Mouse (Mus musculus): ENCODE data around the gene Scd2. TPM values are rescaled to one million over a fixed set of nuclear protein-coding genes. Genes with fewer than 3 reads are reported as not detected.

The Scd2 gene
- total and polyA plus RNA-seq, 3 experiments: 47.4 to 593 (median 392) TPM

DNA sequence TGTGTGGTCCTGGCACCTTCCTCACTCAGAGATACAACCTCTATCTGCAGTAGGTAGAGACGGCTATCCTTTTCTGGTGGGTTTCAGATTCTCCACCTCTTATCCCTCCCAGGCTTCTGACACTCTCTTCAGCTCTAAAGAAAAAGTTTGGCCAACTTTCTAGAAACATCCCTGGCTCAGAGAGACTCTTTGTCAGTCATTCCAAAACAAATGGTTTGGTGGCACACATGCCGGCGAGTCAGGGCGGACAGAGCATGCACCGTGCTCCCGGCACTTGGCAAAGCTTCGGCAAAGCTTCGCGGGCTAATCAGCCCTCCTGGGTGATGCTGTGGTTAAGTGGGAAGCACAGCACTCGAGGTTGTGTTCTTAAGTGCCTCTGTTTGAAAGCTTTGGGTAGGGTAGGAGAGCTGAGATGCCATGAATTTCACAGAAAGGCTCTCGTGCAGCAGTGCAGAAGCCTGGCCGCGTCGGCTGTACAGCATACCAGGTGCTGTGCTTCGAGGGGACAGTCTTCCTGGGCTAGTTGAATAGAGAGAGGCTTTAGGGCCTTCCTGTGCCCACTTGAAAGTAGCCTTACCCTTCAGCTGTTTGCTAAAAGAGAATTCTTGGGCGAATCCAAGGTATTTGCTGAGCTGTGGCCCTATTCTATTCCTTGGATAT is 11.5 kb downstream of the Scd2 start:
- Histone ChIP-seq H3K4me1 (ENCODE audit: control insufficient read depth in 1 of 2, insufficient read depth in 2 of 2, low read length in 2 of 2) (peaks cover 4 to 20% of the 10 kb centered on the region in 2 experiments), H3K79me2 (ENCODE audit: control insufficient read depth, insufficient read depth, low read length, poor library complexity) (peaks cover 5% of the 10 kb centered on the region; the same call in 1 of the 2 replicates), H3K9me3 (replicated peaks; ENCODE audit: insufficient read depth, low read length) (no peaks in the 10 kb centered on the region), H3K4me3 (ENCODE audit: control insufficient read depth in 1 of 2, insufficient read depth in 1 of 2, low read depth in 2 of 2, low read length in 2 of 2) (no peak overlapping the region), H3K27me3 (ENCODE audit: control insufficient read depth in 1 of 2, insufficient read depth in 2 of 2, low read length in 2 of 2) (no peaks in the 10 kb centered on the region), H3K27ac (ENCODE audit: control insufficient read depth, low read depth, low read length) (no peak overlapping the region), H3K36me3 (ENCODE audit: control insufficient read depth in 1 of 2, insufficient read depth in 2 of 2, low read length in 2 of 2) (peaks cover 17 to 53% of the 10 kb centered on the region in 2 experiments), H3K9ac (ENCODE audit: control insufficient read depth, low read depth, low read length, poor library complexity, severe bottlenecking) (no peak overlapping the region)
- TF ChIP-seq CHD2 (IDR thresholded peaks at IDR 0.05; ENCODE audit: low read length) (no peak), MYB (IDR thresholded peaks at IDR 0.05; ENCODE audit: low read depth, low read length) (no peak), ZMIZ1 (IDR thresholded peaks at IDR 0.05; ENCODE audit: low read depth, low read length) (peak; percentile 67; the same call in 1 of the 2 replicates)
- DNase-seq (ENCODE audit: low read depth, low spot score): peak; percentile 43

DNA sequence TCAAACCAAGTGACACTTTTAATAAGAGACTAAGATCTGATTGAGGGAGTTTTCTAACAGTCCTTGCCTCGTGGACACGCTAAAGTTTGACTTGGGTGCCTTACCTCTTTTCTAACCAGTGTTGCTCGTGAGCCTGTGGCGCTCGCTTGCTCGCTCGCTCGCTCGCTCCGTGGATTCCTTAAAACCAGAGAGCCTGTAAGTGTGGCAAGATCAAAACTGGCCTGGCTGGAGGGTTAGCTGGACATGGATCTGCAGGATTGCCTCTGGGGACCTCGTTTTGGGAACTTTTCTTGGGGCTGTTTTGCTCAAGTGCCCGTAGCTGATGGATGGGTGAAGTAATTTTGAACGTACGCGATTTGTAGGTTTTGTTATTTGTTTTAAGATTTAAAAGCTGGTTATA is 12.2 kb downstream of the Scd2 start:
- peak; percentile 37 for DNase-seq (ENCODE audit: low read depth, low spot score)
- Histone ChIP-seq H3K36me3 (ENCODE audit: control insufficient read depth in 1 of 2, insufficient read depth in 2 of 2, low read length in 2 of 2) (peaks cover 16 to 48% of the 10 kb centered on the region in 2 experiments), H3K27me3 (ENCODE audit: control insufficient read depth in 1 of 2, insufficient read depth in 2 of 2, low read length in 2 of 2) (no peaks in the 10 kb centered on the region), H3K9ac (ENCODE audit: control insufficient read depth, low read depth, low read length, poor library complexity, severe bottlenecking) (no peak overlapping the region), H3K79me2 (ENCODE audit: control insufficient read depth, insufficient read depth, low read length, poor library complexity) (peaks cover 5% of the 10 kb centered on the region; the same call in 1 of the 2 replicates), H3K27ac (ENCODE audit: control insufficient read depth, low read depth, low read length) (no peak overlapping the region), H3K4me3 (ENCODE audit: control insufficient read depth in 1 of 2, insufficient read depth in 1 of 2, low read depth in 2 of 2, low read length in 2 of 2) (no peak overlapping the region), H3K4me1 (ENCODE audit: control insufficient read depth in 1 of 2, insufficient read depth in 2 of 2, low read length in 2 of 2) (peaks cover 4 to 13% of the 10 kb centered on the region in 2 experiments), H3K9me3 (replicated peaks; ENCODE audit: insufficient read depth, low read length) (no peaks in the 10 kb centered on the region)
- TF ChIP-seq NELFE (IDR thresholded peaks at IDR 0.05; ENCODE audit: low read depth, low read length) (no peak), ZMIZ1 (IDR thresholded peaks at IDR 0.05; ENCODE audit: low read depth, low read length) (0 out of 2 replicates have a peak, but pooled peaks have one; percentile 42)

DNA sequence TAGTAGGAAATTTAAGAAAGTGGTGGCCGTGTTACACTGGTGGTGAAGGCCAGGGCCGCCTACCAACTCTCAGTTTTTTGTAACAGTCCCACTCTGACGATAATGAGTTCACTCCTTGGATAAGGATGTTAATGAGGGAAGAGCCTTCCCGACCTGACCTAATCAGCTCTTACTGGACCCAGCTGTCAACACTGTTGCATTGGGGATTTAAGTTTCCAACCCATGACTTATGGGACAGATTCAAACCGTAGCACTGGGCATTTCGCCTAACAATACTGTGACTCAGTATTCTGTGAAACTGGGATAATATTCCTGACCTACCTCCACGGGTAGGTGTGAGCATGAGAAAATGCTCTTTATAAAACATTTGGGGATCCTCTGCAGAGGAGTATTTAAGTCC is 12.7 kb downstream of the Scd2 start:
- Histone ChIP-seq H3K4me1 (ENCODE audit: control insufficient read depth in 1 of 2, insufficient read depth in 2 of 2, low read length in 2 of 2) (peaks cover 4 to 13% of the 10 kb centered on the region in 2 experiments), H3K9ac (ENCODE audit: control insufficient read depth, low read depth, low read length, poor library complexity, severe bottlenecking) (no peak overlapping the region), H3K79me2 (ENCODE audit: control insufficient read depth, insufficient read depth, low read length, poor library complexity) (peaks cover 5% of the 10 kb centered on the region; the same call in 1 of the 2 replicates), H3K9me3 (replicated peaks; ENCODE audit: insufficient read depth, low read length) (no peaks in the 10 kb centered on the region), H3K27me3 (ENCODE audit: control insufficient read depth in 1 of 2, insufficient read depth in 2 of 2, low read length in 2 of 2) (no peaks in the 10 kb centered on the region), H3K4me3 (ENCODE audit: control insufficient read depth in 1 of 2, insufficient read depth in 1 of 2, low read depth in 2 of 2, low read length in 2 of 2) (no peak overlapping the region), H3K27ac (ENCODE audit: control insufficient read depth, low read depth, low read length) (no peak overlapping the region), H3K36me3 (ENCODE audit: control insufficient read depth in 1 of 2, insufficient read depth in 2 of 2, low read length in 2 of 2) (peaks cover 13 to 43% of the 10 kb centered on the region in 2 experiments)
- TF ChIP-seq MYB (IDR thresholded peaks at IDR 0.05; ENCODE audit: low read depth, low read length): 0 out of 2 replicates have a peak, but pooled peaks have one; percentile 9
- no peak for TF ChIP-seq MXI1 (IDR thresholded peaks at IDR 0.05; ENCODE audit: low read depth, low read length)
- TF ChIP-seq POLR2A (IDR thresholded peaks at IDR 0.05; ENCODE audit: control insufficient read depth in 1 of 2, insufficient read depth in 1 of 2, low read depth in 1 of 2, low read length in 2 of 2, poor library complexity in 1 of 2): peak in 1 of 2 experiments; percentile 10; a peak in 1 of 4 replicates
- 0 out of 2 replicates have a peak, but pooled peaks have one; percentile 7 for TF ChIP-seq SIN3A (IDR thresholded peaks at IDR 0.05; ENCODE audit: low read length)
- no peak for TF ChIP-seq KAT2A (conservative IDR thresholded peaks at IDR 0.05; ENCODE audit: low read depth, low read length)
- DNase-seq (ENCODE audit: low read depth, low spot score): no peak

Measured in MEL (cell line).